Mouse (Mus musculus): ENCODE measurements at regions not wholly inside any gene's neighbourhood (a gene's known extent, or its start where the extent isn't known, plus 50 kb on each side); places are given as distances from the start of the nearest gene placed in this dataset.

GRCm38 (mm10) chr19:14892390-14892758, 294.5 kb upstream of the Tle4 start:
- TF ChIP-seq CTCF (IDR thresholded peaks at IDR 0.05; ENCODE audit: borderline replicate concordance, insufficient read depth, low read depth, low read length) (no peak), POLR2A (IDR thresholded peaks at IDR 0.05; ENCODE audit: borderline replicate concordance, insufficient read depth, low read length) (no peak)

All from cerebellum, adult 2 months (tissue).